Mouse (Mus musculus): ENCODE results near the gene Gnl1.
A peak's percentile ranks its signal among the peaks of the same experiment; 100 is the strongest.

DNA sequence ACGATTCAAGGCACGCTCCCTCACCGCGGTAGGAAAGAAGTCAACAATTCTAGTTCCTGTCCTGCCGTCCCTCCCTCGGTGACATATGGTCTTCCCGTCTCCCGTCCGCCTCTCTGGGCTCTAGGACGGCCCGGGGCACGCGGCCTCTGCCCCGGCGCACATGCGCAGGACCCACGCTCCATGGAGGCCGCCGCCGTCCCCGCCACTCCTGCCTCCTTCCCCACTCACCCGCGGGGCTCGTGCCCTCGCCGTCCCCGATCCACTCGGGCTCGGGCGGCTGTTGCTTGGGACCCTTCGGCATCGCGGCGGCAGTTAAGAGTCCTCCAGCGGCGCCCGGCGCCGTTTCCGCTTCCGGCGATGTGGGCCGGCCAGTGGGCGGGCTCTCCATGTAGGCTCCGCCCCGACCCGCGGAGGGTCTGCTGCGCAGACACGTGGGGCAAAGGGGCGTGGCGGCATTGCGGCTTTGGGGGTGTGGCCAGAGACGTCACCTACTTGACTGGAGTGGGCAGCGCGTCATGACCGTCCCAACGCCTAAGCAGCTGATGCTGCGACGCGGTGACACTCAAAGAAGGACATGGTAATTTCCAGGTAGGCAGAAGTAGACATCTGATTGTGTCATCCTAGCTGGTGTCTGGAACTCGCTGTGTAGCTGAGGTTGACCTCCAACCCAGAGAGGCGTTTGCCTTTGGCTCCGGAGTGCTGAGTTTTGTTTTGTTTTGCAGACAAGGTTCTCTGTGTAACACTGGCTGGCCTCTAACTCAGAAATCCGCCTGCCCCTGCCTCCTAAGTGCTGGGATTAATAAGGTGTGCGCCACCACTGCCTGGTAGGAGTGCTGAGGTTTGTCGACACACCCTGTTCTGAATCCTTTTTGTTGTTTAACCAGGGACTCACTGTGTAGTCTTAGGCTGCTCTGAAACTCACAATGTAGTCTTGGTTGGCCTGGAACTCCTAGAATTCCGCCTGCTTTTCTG is 9.9 kb upstream of the Gnl1 start, which contains the start of gene Abcf1:
- TF ChIP-seq POLR2A (IDR thresholded peaks at IDR 0.05; ENCODE audit: low read depth, low read length) (peak; percentile 97), CTCF (conservative IDR thresholded peaks at IDR 0.05 in 1 of 2, IDR thresholded peaks at IDR 0.05 in 1 of 2; ENCODE audit: low read depth in 2 of 2, low read length in 2 of 2) (no peak), IRF4 (IDR thresholded peaks at IDR 0.05; ENCODE audit: low read depth, low read length) (no peak), HCFC1 (IDR thresholded peaks at IDR 0.05; ENCODE audit: low read depth, low read length) (peak; percentile 77), EP300 (IDR thresholded peaks at IDR 0.05; ENCODE audit: low read length) (no peak), CHD1 (IDR thresholded peaks at IDR 0.05; ENCODE audit: low read depth, low read length) (no peak), SIN3A (IDR thresholded peaks at IDR 0.05; ENCODE audit: low read length) (peak; percentile 93), MAX (IDR thresholded peaks at IDR 0.05; ENCODE audit: low read length) (peak; percentile 84; the same call in 1 of the 2 replicates), USF1 (IDR thresholded peaks at IDR 0.05; ENCODE audit: low read depth, low read length) (peak; percentile 87), ZC3H11A (IDR thresholded peaks at IDR 0.05; ENCODE audit: low read depth, low read length) (no peak), MAFK (IDR thresholded peaks at IDR 0.05; ENCODE audit: insufficient replicate concordance, low read length) (no peak), MEF2A (IDR thresholded peaks at IDR 0.05; ENCODE audit: borderline replicate concordance, low read depth, low read length) (no peak), UBTF (IDR thresholded peaks at IDR 0.05; ENCODE audit: low read depth, low read length) (peak; percentile 43; the same call in 1 of the 2 replicates)
